Mouse (Mus musculus) embryonic facial prominence, embryonic 10.5 days (tissue): ENCODE data around the gene Zfhx3. TPM values are rescaled to one million over a fixed set of nuclear protein-coding genes. Genes with fewer than 3 reads are reported as not detected.
"Not testable (repeated sequence)": the region's sequence is repeated elsewhere in the genome, so short reads cannot be mapped to it uniquely, and the experiment has no call there.

Experiments
- DNase-seq: peaks from one replicate; pipeline ENCODE4 v3.0.0-alpha.2; 2017; ENCODE audit warnings: low spot score
- H3K27ac ChIP-seq: fragments of 300-500 bp; sonication (generic); replicated peaks from 2 replicates; pipeline ENCODE4 v1.5.1; 2016; ENCODE audit warnings: mild to moderate bottlenecking
- H3K27me3 ChIP-seq: fragments of 300-500 bp; sonication (generic); replicated peaks from 2 replicates; pipeline ENCODE4 v1.6.1; 2016; ENCODE audit warnings: low read depth, mild to moderate bottlenecking; ENCODE audit not compliant: poor library complexity, severe bottlenecking
- H3K36me3 ChIP-seq: fragments of 300-500 bp; sonication (generic); replicated peaks from 2 replicates; pipeline ENCODE4 v1.6.1; 2016; ENCODE audit warnings: mild to moderate bottlenecking, moderate library complexity
- H3K4me1 ChIP-seq: fragments of 300-500 bp; sonication (generic); 2 replicates; pipeline ENCODE4 v1.6.1; 2016
- H3K4me3 ChIP-seq: fragments of 300-500 bp; sonication (generic); 2 replicates; pipeline ENCODE4 v1.5.1; 2016; ENCODE audit warnings: mild to moderate bottlenecking, moderate library complexity
- H3K9me3 ChIP-seq: fragments of 300-500 bp; sonication (generic); 2 replicates; pipeline ENCODE4 v1.6.1; 2016; ENCODE audit warnings: mild to moderate bottlenecking
- WGBS: fragments of 180-500 bp; shearing (Covaris S2); methylation state at CpG from one replicate; pipeline ENCODE4 v1.1.7; 2016; 5-methylcytosine and 5-hydroxymethylcytosine counted together
- polyA plus RNA-seq: library from polyadenylated mRNA; unstranded; fragments of >200 nt; fragmentation: Nextera tagmentation; extraction: Ambion mirVana; gene quantifications from 2 replicates; pipeline ENCODE4 v1.2.1, GENCODE M21; 2016

Gene Zfhx3
- 16.4 and 18.8 TPM in 2 replicates for polyA plus RNA-seq

- Histone ChIP-seq H3K27ac (peak within 1 kb of the TSS; percentile 76), H3K36me3 (no peaks in the 10 kb centered on the region), H3K4me1 (peaks cover 66% of the 10 kb centered on the region), H3K27me3 (peaks cover 57% of the 10 kb centered on the region), H3K9me3 (no peaks in the 10 kb centered on the region), H3K4me3 (peak within 1 kb of the TSS; percentile 52)
- 19% methylated on average over 11 of the region's 11 CpGs for WGBS
- DNase-seq, result peak; percentile 30
Observed at GRCm38 (mm10) chr8:107941922-107942694, at the start of gene Zfhx3. TSS of gene Zfhx3 (plus strand) at chr8:107942644.

GRCm38 (mm10) chr8:107918984-107919383 is 23.5 kb upstream of the Zfhx3 start:
- Histone ChIP-seq H3K4me3 (no peak overlapping the region), H3K27me3 (no peaks in the 10 kb centered on the region; the same call in 1 of the 2 replicates), H3K4me1 (peaks cover 9% of the 10 kb centered on the region; the same call in 1 of the 2 replicates), H3K27ac (no peak overlapping the region), H3K9me3 (no peaks in the 10 kb centered on the region), H3K36me3 (no peaks in the 10 kb centered on the region)
- WGBS, result 92% methylated on average over 12 of the region's 12 CpGs
- DNase-seq, result no peak

- DNase-seq, result no peak
- Histone ChIP-seq H3K27ac (no peak overlapping the region), H3K4me1 (0 out of 2 replicates have a peak, but pooled peaks cover 6% of the 10 kb centered on the region), H3K36me3 (no peaks in the 10 kb centered on the region), H3K4me3 (no peak overlapping the region), H3K9me3 (no peaks in the 10 kb centered on the region), H3K27me3 (no peaks in the 10 kb centered on the region; the same call in 1 of the 2 replicates)
- 87% methylated on average over 15 of the region's 15 CpGs for WGBS
Observed at GRCm38 (mm10) chr8:107926149-107926548, 16.3 kb upstream of the Zfhx3 start.

GRCm38 (mm10) chr8:107936725-107937124 is 5.7 kb upstream of the Zfhx3 start:
- peaks cover 20% of the 10 kb centered on the region for H3K4me1 ChIP-seq
- H3K27me3 ChIP-seq, result peaks cover 9% of the 10 kb centered on the region
- no peak for DNase-seq
- H3K4me3 ChIP-seq, result no peak overlapping the region
- no peak overlapping the region for H3K27ac ChIP-seq
- H3K9me3 ChIP-seq, result no peaks in the 10 kb centered on the region
- WGBS, result 96% methylated on average over 4 of the region's 4 CpGs
- no peaks in the 10 kb centered on the region for H3K36me3 ChIP-seq

- Histone ChIP-seq H3K27me3 (peaks cover 24% of the 10 kb centered on the region), H3K4me1 (peaks cover 35% of the 10 kb centered on the region)
- not testable (repeated sequence) for H3K36me3 ChIP-seq, H3K9me3 ChIP-seq, DNase-seq, H3K27ac ChIP-seq, H3K4me3 ChIP-seq
- WGBS, result 91% methylated on average over 5 of the region's 5 CpGs
Observed at GRCm38 (mm10) chr8:107938231-107938630, 4.2 kb upstream of the Zfhx3 start.

- DNase-seq, result no peak
- 74% methylated on average over 8 of the region's 8 CpGs for WGBS
- no peak overlapping the region for H3K4me3 ChIP-seq
- peaks cover 54% of the 10 kb centered on the region for H3K4me1 ChIP-seq
- H3K27ac ChIP-seq, result no peak overlapping the region
- H3K27me3 ChIP-seq, result peaks cover 41% of the 10 kb centered on the region
- no peaks in the 10 kb centered on the region for H3K9me3 ChIP-seq
- H3K36me3 ChIP-seq, result no peaks in the 10 kb centered on the region
Observed at GRCm38 (mm10) chr8:107940181-107940580, 2.3 kb upstream of the Zfhx3 start.

GRCm38 (mm10) chr8:107942752-107943510 is 487 bp downstream of the Zfhx3 start:
- Histone ChIP-seq H3K27ac (peak overlapping the region; percentile 76), H3K9me3 (no peaks in the 10 kb centered on the region), H3K27me3 (peaks cover 64% of the 10 kb centered on the region), H3K4me3 (peak overlapping the region; percentile 52), H3K36me3 (no peaks in the 10 kb centered on the region), H3K4me1 (peaks cover 74% of the 10 kb centered on the region)
- under 1% methylated on average over 17 of the region's 17 CpGs for WGBS
- DNase-seq, result peak; percentile 57

- Histone ChIP-seq H3K27ac (peak overlapping the region; percentile 40), H3K9me3 (no peaks in the 10 kb centered on the region), H3K4me1 (peaks cover 82% of the 10 kb centered on the region), H3K27me3 (peaks cover 66% of the 10 kb centered on the region), H3K4me3 (peak overlapping the region; percentile 55), H3K36me3 (no peaks in the 10 kb centered on the region)
- DNase-seq, result no peak
- WGBS, result 9% methylated on average over 10 of the region's 10 CpGs
Observed at GRCm38 (mm10) chr8:107943550-107944348, 1.3 kb downstream of the Zfhx3 start.

GRCm38 (mm10) chr8:107944676-107945600 is 2.5 kb downstream of the Zfhx3 start:
- Histone ChIP-seq H3K27me3 (peaks cover 70% of the 10 kb centered on the region), H3K9me3 (no peaks in the 10 kb centered on the region), H3K36me3 (no peaks in the 10 kb centered on the region), H3K4me1 (peaks cover 84% of the 10 kb centered on the region), H3K4me3 (peak overlapping the region; percentile 55), H3K27ac (peak overlapping the region; percentile 62)
- peak; percentile 59 for DNase-seq
- 12% methylated on average over 31 of the region's 31 CpGs for WGBS

GRCm38 (mm10) chr8:107946888-107947287 is 4.4 kb downstream of the Zfhx3 start:
- peaks cover 76% of the 10 kb centered on the region for H3K4me1 ChIP-seq
- no peaks in the 10 kb centered on the region for H3K9me3 ChIP-seq
- H3K36me3 ChIP-seq, result no peaks in the 10 kb centered on the region
- no peak overlapping the region for H3K4me3 ChIP-seq
- DNase-seq, result no peak
- WGBS, result 72% methylated on average over 5 of the region's 5 CpGs
- H3K27me3 ChIP-seq, result peaks cover 59% of the 10 kb centered on the region
- no peak overlapping the region; the same call in 1 of the 2 replicates for H3K27ac ChIP-seq

GRCm38 (mm10) chr8:107955887-107956286 is 13.4 kb downstream of the Zfhx3 start:
- DNase-seq, result peak; percentile 30
- 72% methylated on average over 3 of the region's 3 CpGs for WGBS
- Histone ChIP-seq H3K27me3 (no peaks in the 10 kb centered on the region; the same call in 1 of the 2 replicates), H3K4me3 (no peak overlapping the region), H3K27ac (no peak overlapping the region), H3K36me3 (no peaks in the 10 kb centered on the region), H3K9me3 (no peaks in the 10 kb centered on the region), H3K4me1 (peaks cover 29% of the 10 kb centered on the region)
